Mouse (Mus musculus): ENCODE data around the gene Ankrd13b.
"Not testable (repeated sequence)": the region's sequence is repeated elsewhere in the genome, so short reads cannot be mapped to it uniquely, and the experiment has no call there.

The Ankrd13b gene

DNA sequence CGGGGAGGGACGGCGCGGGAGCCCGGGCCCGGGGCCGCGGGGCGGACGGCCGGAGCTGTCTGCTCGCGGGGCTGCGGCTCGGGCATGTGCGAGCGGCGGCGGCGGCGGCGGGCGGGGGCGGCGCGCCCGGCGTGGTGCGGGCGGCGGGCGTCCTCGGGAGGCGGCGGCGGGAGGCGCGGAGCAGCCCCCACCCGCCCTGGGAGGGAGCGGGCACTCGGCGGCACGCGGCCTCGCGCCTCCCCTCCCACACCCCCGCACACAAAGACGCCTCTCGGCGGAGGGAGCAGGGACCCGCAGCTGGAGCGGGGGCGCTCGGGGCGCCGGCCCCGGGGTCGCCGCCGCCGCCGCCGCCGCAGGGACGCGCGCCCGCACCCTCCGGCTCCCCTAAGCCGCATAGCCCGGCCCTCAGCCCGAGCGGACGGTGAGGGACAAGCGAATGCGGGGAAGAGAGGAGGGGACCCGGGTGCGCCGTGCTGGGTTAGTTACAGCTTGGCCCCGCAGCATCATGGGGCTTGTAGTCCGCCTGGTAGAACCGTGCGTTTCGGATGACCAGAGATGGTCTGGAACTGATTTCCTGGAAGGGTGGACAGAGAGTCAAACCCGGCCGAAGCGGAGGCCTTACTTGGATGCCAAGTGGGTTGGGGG is at the start of gene Ankrd13b:
Gene Ankrd13b, minus strand, starts transcription at position 88 of the 645 bp plus-strand sequence.
- in situ Hi-C loops (cut with MboI, MseI), result loop anchor here (10.0 kb wide), 1 partner anchor 135 kb away; no protein-coding TSS in a partner anchor

- in situ Hi-C loops (cut with MboI, MseI), result no loop called here
Observed at GRCm38 (mm10) chr11:77532202-77532846, 42.8 kb upstream of the Ankrd13b start.

DNA sequence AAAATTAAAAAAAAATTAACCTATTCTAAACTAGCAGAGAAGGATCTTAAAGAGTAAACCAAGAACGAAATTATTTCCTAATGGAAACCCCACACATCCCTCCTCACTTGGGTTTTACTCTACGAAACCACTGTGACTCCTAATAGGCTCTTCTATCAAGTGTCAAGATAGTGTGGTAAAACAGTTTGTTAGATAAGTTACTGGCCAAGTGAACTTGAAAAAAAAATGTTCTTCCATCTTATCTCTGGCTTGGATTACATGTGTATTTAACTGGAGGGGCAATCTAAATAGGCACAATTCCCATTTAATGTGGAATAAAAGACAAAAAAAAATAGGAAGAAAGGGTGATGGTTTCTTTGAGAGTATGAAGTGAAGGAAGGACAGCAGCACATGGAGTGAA is 41.4 kb upstream of the Ankrd13b start:
- in situ Hi-C loops (cut with MboI, MseI), result no loop called here

DNA sequence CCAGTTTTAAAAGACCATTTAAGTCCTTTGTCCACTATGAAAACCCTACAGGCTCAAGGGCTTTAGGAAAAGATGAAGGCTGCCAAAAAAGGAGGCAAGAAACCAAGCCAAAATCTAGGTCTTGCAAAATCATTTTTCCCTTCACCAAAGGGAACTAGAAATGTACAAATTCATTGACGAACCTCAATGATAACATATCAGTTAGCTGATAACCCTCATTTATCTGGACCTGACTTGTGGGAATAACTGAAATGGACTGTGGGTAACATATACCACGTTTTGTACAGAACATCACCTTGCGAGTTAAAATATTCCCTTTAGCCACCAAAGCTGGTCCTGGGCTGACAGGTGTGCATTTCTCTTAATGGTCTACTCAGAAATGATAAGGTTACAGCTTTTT is 40.2 kb upstream of the Ankrd13b start:
- in situ Hi-C loops (cut with MboI, MseI), result no loop called here

DNA sequence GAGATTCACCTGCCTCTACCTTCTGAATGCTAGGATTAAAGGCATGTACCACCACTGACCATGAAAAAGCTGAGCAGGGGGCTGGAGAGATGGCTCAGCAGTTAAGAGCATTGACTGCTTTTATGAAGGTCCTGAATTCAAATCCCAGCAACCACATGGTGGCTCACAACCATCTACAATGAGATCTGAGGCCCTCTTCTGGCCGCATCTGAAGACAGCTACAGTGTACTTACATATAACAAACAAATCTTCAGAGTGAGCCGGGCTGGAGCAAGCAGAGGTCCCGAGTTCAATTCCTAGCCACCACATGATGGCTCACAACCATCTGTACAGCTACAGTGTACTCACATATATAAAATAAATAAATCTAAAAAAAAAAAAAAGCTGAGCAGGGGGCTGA is 38.9 kb upstream of the Ankrd13b start:
- in situ Hi-C loops (cut with MboI, MseI), result not testable (repeated sequence)

- in situ Hi-C loops (cut with MboI, MseI), result no loop called here
Observed at GRCm38 (mm10) chr11:77525804-77526486, 36.5 kb upstream of the Ankrd13b start.

GRCm38 (mm10) chr11:77520601-77521529 is 31.4 kb upstream of the Ankrd13b start:
- in situ Hi-C loops (cut with MboI, MseI), result no loop called here

DNA sequence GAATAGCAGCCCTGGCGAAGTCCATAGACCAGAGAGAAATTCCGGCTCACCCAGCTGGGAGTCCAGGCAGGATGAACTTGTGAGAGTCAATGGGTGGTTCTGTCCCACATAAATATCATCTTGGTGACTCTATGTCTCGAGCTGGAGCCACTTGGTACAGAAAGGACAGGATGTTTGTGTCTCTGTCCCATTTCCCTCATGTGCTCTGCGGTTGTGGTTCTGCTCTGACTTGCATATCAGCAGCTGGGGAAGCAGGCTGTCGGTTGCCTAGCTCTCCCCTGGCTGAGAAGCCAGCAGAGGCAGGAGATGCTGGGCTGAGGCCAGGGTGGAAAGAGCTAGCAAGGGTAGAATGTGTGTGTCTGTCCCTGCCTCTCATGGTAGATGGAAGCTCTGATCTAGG is 29.6 kb upstream of the Ankrd13b start, which contains the start of gene Gm10392:
Gene Gm10392, minus strand, starts transcription at position 156 of the 400 bp plus-strand sequence.
- in situ Hi-C loops (cut with MboI, MseI), result no loop called here

- in situ Hi-C loops (cut with MboI, MseI), result no loop called here
Observed at GRCm38 (mm10) chr11:77518051-77518798, 28.7 kb upstream of the Ankrd13b start.

- in situ Hi-C loops (cut with MboI, MseI), result no loop called here
Observed at GRCm38 (mm10) chr11:77516553-77517425, 27.3 kb upstream of the Ankrd13b start.

DNA sequence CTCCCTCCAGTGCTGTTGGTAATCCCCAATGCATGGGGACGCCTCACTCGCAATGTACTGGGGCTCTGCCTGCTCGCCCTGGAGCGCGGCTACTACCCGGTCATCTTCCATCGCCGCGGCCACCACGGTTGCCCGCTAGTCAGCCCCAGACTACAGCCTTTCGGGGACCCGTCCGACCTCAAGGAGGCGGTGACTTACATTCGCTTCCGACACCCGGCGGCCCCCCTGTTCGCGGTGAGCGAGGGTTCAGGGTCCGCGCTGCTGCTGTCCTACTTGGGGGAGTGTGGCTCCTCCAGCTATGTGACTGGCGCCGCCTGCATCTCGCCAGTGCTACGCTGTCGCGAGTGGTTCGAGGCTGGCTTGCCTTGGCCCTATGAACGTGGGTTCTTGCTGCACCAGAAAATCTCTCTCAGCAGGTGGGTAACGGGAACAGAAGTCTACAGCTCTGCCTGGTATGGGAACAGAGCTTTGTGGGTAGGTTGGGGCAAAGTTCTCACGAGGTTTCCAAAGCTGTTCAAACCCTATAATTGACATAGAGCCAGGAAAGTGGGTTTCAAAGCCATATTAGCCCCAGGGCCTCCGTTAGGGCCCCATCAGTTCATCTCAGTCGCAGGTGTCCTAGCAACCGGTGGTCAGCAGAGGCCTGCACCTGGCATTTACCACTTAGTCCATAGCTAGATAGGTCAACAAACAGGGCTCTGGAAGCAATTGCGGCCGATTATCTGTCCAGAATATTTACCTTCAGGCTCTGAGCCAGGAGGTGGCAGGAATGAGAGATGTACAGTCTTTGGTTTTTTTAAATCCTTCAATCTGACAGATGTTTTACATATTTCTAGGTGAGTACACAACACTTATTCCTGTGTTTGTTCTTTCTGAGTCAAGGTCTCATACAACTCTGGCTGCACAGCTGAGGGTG is 26.4 kb upstream of the Ankrd13b start, which contains the start of gene Trp53i13:
Gene Trp53i13, minus strand, starts transcription at position 344 of the 916 bp plus-strand sequence.
- in situ Hi-C loops (cut with MboI, MseI), result no loop called here

GRCm38 (mm10) chr11:77514832-77515636 is 25.6 kb upstream of the Ankrd13b start, which contains the start of gene Abhd15:
TSS of gene Abhd15 (plus strand) at chr11:77515121.
- in situ Hi-C loops (cut with MboI, MseI), result no loop called here

DNA sequence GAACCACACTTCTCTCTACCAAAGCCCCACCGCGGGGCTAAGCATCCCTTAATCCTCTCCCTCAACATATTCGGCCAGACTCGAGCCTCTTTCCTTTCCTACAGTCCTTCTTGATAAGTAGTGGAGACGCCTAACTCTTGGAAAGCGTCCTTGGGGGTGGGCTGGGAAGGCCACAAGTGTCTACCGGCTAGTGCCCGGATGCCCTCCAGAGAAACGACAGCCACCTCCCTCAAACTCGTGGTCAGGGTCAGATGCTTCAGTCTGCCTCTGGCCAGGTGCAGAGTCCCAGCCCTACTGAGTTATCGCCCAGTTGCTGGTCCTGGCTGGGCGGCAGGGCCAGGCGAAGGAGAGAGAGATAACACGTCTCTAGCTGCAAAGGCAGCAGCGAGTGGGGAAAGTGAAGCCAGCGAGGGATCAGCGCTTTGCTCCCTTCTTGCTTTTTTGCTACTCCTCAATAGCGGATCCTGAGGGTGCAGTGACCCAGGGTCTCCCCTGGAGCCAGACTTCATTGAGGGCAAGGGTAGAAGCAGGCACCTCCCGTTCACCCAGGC is 24.9 kb upstream of the Ankrd13b start:
- in situ Hi-C loops (cut with MboI, MseI), result no loop called here

DNA sequence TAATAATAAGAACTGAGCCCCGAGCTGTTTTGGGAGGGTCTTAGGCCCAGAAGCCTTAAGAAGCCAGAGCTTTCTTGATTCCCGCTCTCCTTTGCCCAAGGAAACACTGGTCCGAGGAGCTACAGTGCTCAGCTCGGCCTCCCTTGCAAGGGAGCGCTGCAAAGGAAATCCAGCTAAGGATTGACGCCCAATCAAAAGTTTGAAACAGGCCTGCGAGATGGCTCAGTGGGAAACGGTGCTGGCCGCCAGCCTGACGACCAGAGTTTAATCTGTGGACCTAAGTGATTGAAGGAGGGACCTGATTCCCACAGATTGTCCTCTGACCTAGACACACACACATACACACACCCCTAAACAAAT is 24.3 kb upstream of the Ankrd13b start:
- in situ Hi-C loops (cut with MboI, MseI), result no loop called here

DNA sequence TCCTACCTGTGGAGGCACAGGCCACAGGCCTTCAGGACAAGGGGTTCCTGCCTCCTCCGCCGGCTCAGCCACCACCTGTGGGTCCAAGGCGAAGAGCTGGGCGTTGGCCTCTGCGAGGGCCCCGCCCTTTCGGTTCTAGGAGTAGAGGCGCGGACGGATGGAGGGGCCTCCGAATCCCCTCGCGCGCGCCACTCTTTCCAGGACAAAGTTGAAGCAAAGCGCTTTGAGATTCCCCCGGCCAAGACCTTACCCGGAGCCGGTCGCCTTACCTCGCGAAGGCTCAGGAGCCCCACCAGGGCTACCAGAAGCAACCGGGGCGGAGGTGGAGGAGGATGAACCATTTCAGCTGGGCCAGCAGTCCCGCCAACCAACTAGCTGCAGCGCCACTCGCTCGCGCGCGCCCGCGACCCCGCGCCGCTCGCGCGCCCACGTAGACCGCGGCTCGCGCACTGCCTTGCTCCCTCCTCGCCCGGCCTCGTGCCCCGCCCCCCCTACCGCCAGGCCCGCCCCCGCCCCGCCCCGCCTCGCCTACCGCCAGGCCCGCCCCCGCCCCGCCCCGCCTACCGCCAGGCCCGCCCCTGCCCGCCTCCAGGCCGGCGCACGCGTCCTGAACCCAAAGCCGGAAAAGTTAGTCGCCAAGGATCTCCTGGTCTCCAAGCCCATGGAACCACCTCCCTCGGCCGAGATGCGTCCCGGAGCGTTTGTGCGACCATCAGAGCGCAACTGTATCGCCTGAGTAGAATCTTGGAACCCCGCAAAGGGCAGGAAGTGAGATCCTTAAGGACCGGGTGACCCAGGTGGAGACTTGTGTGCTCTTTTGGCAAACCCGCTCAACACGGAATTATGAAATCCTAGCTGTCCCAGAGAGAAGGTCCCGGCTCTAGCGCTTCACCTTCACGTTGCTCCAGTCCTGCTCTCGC is 23.7 kb upstream of the Ankrd13b start:
- in situ Hi-C loops (cut with MboI, MseI), result no loop called here

GRCm38 (mm10) chr11:77511336-77511735 is 21.9 kb upstream of the Ankrd13b start:
- in situ Hi-C loops (cut with MboI, MseI), result no loop called here
